Mouse (Mus musculus) MEL (cell line): ENCODE data around the gene Angptl6.

ENCODE experiments used
- CTCF ChIP-seq, 3 experiments: IDR thresholded peaks in 2 of 3; conservative IDR thresholded peaks in 1 of 3; 2 replicates each; pipeline ENCODE4 v1.5.1; 2011 to 2012; ENCODE audit warnings: low read length in 3 of 3, low read depth in 2 of 3, mild to moderate bottlenecking in 2 of 3, improper control_type of control experiment in 1 of 3, inconsistent platforms in 1 of 3, mixed read lengths in 1 of 3, moderate library complexity in 1 of 3; ENCODE audit not compliant: control insufficient read depth in 1 of 3, insufficient read depth in 1 of 3, poor library complexity in 1 of 3, severe bottlenecking in 1 of 3
- ELF1 ChIP-seq: IDR thresholded peaks from 2 replicates; pipeline ENCODE4 v1.6.1; 2014; ENCODE audit warnings: low read depth, mild to moderate bottlenecking, inconsistent platforms, low read length, improper control_type of control experiment, moderate library complexity
- EP300 ChIP-seq, 2 experiments: IDR thresholded peaks; 2 replicates each; pipeline ENCODE4 v1.6.1; 2011; ENCODE audit warnings: improper control_type of control experiment in 2 of 2, low read length in 2 of 2, low read depth in 1 of 2, mild to moderate bottlenecking in 1 of 2
- HCFC1 ChIP-seq: IDR thresholded peaks from 2 replicates; pipeline ENCODE4 v1.6.1; 2012; ENCODE audit warnings: low read depth, mild to moderate bottlenecking, inconsistent platforms, low read length, improper control_type of control experiment, moderate library complexity
- MAFK ChIP-seq: IDR thresholded peaks from 2 replicates; pipeline ENCODE4 v1.6.1; 2011; ENCODE audit warnings: low read depth, mild to moderate bottlenecking, low read length, improper control_type of control experiment, borderline replicate concordance
- MAX ChIP-seq: IDR thresholded peaks from 2 replicates; pipeline ENCODE4 v1.6.1; 2011; ENCODE audit warnings: low read length, improper control_type of control experiment
- POLR2A ChIP-seq, 2 experiments: IDR thresholded peaks; 2 replicates each; pipeline ENCODE4 v1.6.1; 2011 to 2012; ENCODE audit warnings: low read length in 2 of 2, mild to moderate bottlenecking in 2 of 2, control low read depth in 1 of 2, improper control_type of control experiment in 1 of 2, low read depth in 1 of 2, moderate library complexity in 1 of 2; ENCODE audit not compliant: control insufficient read depth in 1 of 2, insufficient read depth in 1 of 2, poor library complexity in 1 of 2
- RCOR1 ChIP-seq: IDR thresholded peaks from 2 replicates; pipeline ENCODE4 v1.6.1; 2012; ENCODE audit warnings: low read depth, mild to moderate bottlenecking, inconsistent platforms, low read length, improper control_type of control experiment
- ZMIZ1 ChIP-seq: IDR thresholded peaks from 2 replicates; pipeline ENCODE4 v1.6.1; 2012; ENCODE audit warnings: low read depth, mild to moderate bottlenecking, inconsistent platforms, low read length, improper control_type of control experiment, moderate library complexity

GRCm38 (mm10) chr9:20857131-20857530, 22.4 kb downstream of the Angptl6 start:
- TF ChIP-seq MAX = no peak
- no peak for TF ChIP-seq HCFC1
- no peak for TF ChIP-seq RCOR1
- no peak for TF ChIP-seq ELF1
- TF ChIP-seq EP300 (IDR thresholded peaks at IDR 0.05; ENCODE audit: low read depth in 1 of 2, low read length in 2 of 2) = no peak
- TF ChIP-seq POLR2A (IDR thresholded peaks at IDR 0.05; ENCODE audit: control insufficient read depth in 1 of 2, insufficient read depth in 1 of 2, low read depth in 1 of 2, low read length in 2 of 2, poor library complexity in 1 of 2) = no peak
- no peak for TF ChIP-seq MAFK
- TF ChIP-seq CTCF (IDR thresholded peaks at IDR 0.05 in 2 of 3, conservative IDR thresholded peaks at IDR 0.05 in 1 of 3; ENCODE audit: control insufficient read depth in 1 of 3, insufficient read depth in 1 of 3, low read depth in 2 of 3, low read length in 3 of 3, poor library complexity in 1 of 3, severe bottlenecking in 1 of 3) = peak in 1 of 3 experiments; percentile 35; a peak in 3 of 6 replicates
- TF ChIP-seq ZMIZ1 = no peak
